Mouse (Mus musculus) forebrain, embryonic 10.5 days (tissue): ENCODE data around the gene Hlcs. TPM values are rescaled to one million over a fixed set of nuclear protein-coding genes. Genes with fewer than 3 reads are reported as not detected.

Experiments used
- DNase-seq: peaks from one replicate; pipeline ENCODE4 v3.0.0-alpha.2; 2017; ENCODE audit warnings: low spot score; ENCODE audit errors: extremely low spot score
- H3K27ac ChIP-seq: fragments of 300-500 bp; sonication (generic); 2 replicates; pipeline ENCODE4 v1.5.1; 2016; ENCODE audit warnings: mild to moderate bottlenecking
- H3K27me3 ChIP-seq: fragments of 300-500 bp; sonication (generic); 2 replicates; pipeline ENCODE4 v1.6.1; 2016; ENCODE audit warnings: mild to moderate bottlenecking; ENCODE audit not compliant: poor library complexity, severe bottlenecking
- H3K36me3 ChIP-seq: fragments of 300-500 bp; sonication (generic); replicated peaks from 2 replicates; pipeline ENCODE4 v1.6.1; 2016; ENCODE audit warnings: mild to moderate bottlenecking, moderate library complexity
- H3K4me1 ChIP-seq: fragments of 300-500 bp; sonication (generic); 2 replicates; pipeline ENCODE4 v1.6.1; 2016
- H3K4me3 ChIP-seq: fragments of 300-500 bp; sonication (generic); 2 replicates; pipeline ENCODE4 v1.5.1; 2016; ENCODE audit warnings: mild to moderate bottlenecking, moderate library complexity
- H3K9me3 ChIP-seq: fragments of 300-500 bp; sonication (generic); 2 replicates; pipeline ENCODE4 v1.6.1; 2016; ENCODE audit warnings: mild to moderate bottlenecking, moderate library complexity
- WGBS: fragments of 180-500 bp; shearing (Covaris S2); methylation state at CpG from one replicate; pipeline ENCODE4 v1.1.7; 2016; 5-methylcytosine and 5-hydroxymethylcytosine counted together
- polyA plus RNA-seq: library from polyadenylated mRNA; unstranded; fragments of >200 nt; fragmentation: Nextera tagmentation; extraction: Ambion mirVana; gene quantifications from 2 replicates; pipeline ENCODE4 v1.2.1, GENCODE M21; 2016

Gene Hlcs
- polyA plus RNA-seq, 1 experiment from 2014 or later, result 14.4 TPM

DNA sequence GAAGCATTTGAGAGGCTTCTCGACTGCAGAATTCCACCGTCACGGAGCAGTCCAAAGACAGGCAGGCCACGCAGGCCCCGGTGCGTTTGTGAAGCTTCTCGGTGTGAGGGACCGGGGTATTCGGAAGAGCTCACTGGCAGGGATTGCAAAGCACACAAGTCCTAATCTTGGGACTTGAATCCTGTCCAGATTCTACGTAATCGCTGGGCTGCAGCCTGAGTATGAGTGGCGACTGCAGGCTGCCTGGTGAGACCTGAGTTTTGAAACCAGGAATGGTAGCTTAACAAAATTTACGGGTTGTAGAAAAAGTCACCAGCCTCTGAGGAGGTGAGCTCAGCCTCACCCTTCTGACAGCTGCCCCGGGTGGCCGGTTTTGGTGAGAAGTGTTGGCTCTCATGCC, 64.7 kb downstream of the Hlcs start:
- no peak overlapping the region for H3K27ac ChIP-seq
- no peak overlapping the region for H3K4me3 ChIP-seq
- H3K36me3 ChIP-seq, result no peaks in the 10 kb centered on the region
- peaks cover 12% of the 10 kb centered on the region; the same call in 1 of the 2 replicates for H3K27me3 ChIP-seq
- H3K4me1 ChIP-seq, result peaks cover 31% of the 10 kb centered on the region
- WGBS, result 93% methylated on average over 15 of the region's 15 CpGs
- H3K9me3 ChIP-seq, result no peaks in the 10 kb centered on the region
- no peak for DNase-seq

DNA sequence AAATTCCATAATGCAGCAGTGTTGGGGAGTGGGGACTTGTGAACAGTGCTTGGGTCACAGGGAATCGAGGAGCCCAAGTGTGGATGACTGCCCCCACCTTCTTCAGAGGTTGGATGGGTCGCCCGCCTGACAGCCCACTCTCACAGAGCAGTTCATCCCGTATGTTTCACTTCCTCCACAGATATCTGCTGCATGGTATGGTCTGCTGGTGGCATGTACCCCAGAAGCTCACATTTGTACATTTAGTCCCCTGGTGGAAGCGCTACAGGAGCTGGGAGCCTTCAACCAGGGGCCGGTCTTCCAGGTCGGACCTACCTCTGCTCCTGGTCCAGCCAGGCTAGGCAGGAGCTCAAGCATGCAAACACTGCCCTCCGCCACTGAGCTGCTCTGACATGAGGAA, 66.4 kb downstream of the Hlcs start:
- Histone ChIP-seq H3K4me3 (no peak overlapping the region), H3K27me3 (peaks cover 3% of the 10 kb centered on the region; the same call in 1 of the 2 replicates), H3K9me3 (no peaks in the 10 kb centered on the region), H3K27ac (no peak overlapping the region), H3K36me3 (no peaks in the 10 kb centered on the region), H3K4me1 (peaks cover 25% of the 10 kb centered on the region)
- 92% methylated on average over 8 of the region's 8 CpGs for WGBS
- no peak for DNase-seq

DNA sequence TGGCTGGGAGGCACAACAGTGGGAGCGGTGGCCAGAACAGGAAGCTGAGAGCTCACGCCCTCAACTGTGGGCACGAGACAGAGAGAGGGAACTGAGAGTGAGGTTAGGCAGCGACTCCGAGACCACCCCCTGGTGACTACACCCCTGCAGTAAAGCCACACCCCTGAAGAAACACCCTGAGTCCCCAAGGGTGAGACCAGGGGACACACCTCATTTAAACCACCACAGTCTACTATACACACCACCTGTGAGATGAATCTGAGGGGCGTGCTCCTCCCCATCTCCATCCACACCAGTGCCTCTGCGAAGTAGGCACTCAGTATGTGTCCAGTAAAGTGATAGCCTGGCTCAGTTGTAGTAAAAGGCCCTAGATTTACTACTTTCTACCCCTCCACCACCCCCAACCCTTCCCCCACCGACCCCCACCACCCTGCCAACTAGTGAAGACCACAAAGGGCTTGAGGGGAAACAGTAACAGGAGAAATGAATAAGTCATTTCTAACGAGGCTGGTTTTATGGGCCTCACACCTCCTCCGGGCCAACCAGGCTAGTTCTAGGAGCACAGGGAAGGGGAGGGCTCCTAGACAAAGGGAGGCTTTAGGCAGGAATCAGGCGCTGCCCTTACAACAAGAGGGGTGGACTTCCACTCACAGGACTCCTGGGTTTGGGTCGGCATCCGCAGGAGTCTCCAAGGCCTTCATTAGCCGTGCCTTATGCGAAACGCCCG, 67.2 kb downstream of the Hlcs start:
- Histone ChIP-seq H3K27ac (no peak overlapping the region), H3K4me1 (peaks cover 25% of the 10 kb centered on the region), H3K4me3 (no peak overlapping the region), H3K27me3 (peaks cover 3% of the 10 kb centered on the region; the same call in 1 of the 2 replicates), H3K36me3 (no peaks in the 10 kb centered on the region), H3K9me3 (no peaks in the 10 kb centered on the region)
- 71% methylated on average over 17 of the region's 17 CpGs for WGBS
- no peak for DNase-seq

DNA sequence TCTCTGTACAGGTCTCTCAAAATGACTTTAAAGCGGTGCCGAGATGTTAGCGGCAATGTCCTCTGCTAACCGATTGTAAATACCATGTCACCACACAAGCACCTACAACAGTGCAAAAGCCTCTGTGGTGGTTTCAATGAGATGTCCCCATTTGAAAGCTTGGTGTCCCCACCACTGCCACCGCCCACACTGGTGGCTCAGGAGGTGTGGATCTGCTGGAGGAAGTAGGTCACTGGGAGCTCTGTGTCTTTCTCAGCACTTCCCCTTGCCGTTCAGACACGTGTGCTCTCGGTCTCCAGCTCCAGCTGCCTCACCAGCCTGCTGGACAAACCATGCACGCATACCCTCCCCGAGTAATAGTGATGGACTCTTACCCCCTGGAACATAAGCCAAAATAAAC, 72.2 kb downstream of the Hlcs start:
- no peaks in the 10 kb centered on the region for H3K9me3 ChIP-seq
- no peaks in the 10 kb centered on the region for H3K36me3 ChIP-seq
- peaks cover 34% of the 10 kb centered on the region for H3K4me1 ChIP-seq
- H3K27ac ChIP-seq, result no peak overlapping the region
- peaks cover 22% of the 10 kb centered on the region; the same call in 1 of the 2 replicates for H3K27me3 ChIP-seq
- DNase-seq, result no peak
- H3K4me3 ChIP-seq, result no peak overlapping the region
- WGBS, result 95% methylated on average over 10 of the region's 10 CpGs

- Histone ChIP-seq H3K4me1 (peaks cover 31% of the 10 kb centered on the region), H3K27ac (no peak overlapping the region), H3K4me3 (no peak overlapping the region), H3K9me3 (no peaks in the 10 kb centered on the region), H3K36me3 (no peaks in the 10 kb centered on the region), H3K27me3 (peaks cover 22% of the 10 kb centered on the region; the same call in 1 of the 2 replicates)
- 44% methylated on average over 2 of the region's 2 CpGs for WGBS
- DNase-seq, result no peak
Measured at GRCm38 (mm10) chr16:94240190-94240589, 73.2 kb downstream of the Hlcs start.

- WGBS, result 93% methylated on average over 6 of the region's 6 CpGs
- H3K27me3 ChIP-seq, result peaks cover 22% of the 10 kb centered on the region; the same call in 1 of the 2 replicates
- no peak overlapping the region for H3K4me3 ChIP-seq
- H3K27ac ChIP-seq, result no peak overlapping the region
- H3K4me1 ChIP-seq, result peaks cover 31% of the 10 kb centered on the region
- no peaks in the 10 kb centered on the region for H3K9me3 ChIP-seq
- DNase-seq, result no peak
- H3K36me3 ChIP-seq, result no peaks in the 10 kb centered on the region
Measured at GRCm38 (mm10) chr16:94239567-94239966, 73.8 kb downstream of the Hlcs start.

GRCm38 (mm10) chr16:94239146-94239545, 74.2 kb downstream of the Hlcs start:
- H3K27ac ChIP-seq, result no peak overlapping the region
- no peak for DNase-seq
- 92% methylated on average over 7 of the region's 7 CpGs for WGBS
- no peaks in the 10 kb centered on the region for H3K9me3 ChIP-seq
- no peak overlapping the region for H3K4me3 ChIP-seq
- peaks cover 27% of the 10 kb centered on the region for H3K4me1 ChIP-seq
- peaks cover 25% of the 10 kb centered on the region; the same call in 1 of the 2 replicates for H3K27me3 ChIP-seq
- no peaks in the 10 kb centered on the region for H3K36me3 ChIP-seq

GRCm38 (mm10) chr16:94237130-94237484, 76.3 kb downstream of the Hlcs start:
- Histone ChIP-seq H3K4me3 (no peak overlapping the region), H3K36me3 (0 out of 2 replicates have a peak, but pooled peaks cover 3% of the 10 kb centered on the region), H3K4me1 (peaks cover 33% of the 10 kb centered on the region), H3K27me3 (peaks cover 45% of the 10 kb centered on the region), H3K9me3 (0 out of 2 replicates have a peak, but pooled peaks cover 5% of the 10 kb centered on the region), H3K27ac (peak overlapping the region; percentile 48; the same call in 1 of the 2 replicates)
- 73% methylated on average over 6 of the region's 6 CpGs for WGBS
- no peak for DNase-seq

DNA sequence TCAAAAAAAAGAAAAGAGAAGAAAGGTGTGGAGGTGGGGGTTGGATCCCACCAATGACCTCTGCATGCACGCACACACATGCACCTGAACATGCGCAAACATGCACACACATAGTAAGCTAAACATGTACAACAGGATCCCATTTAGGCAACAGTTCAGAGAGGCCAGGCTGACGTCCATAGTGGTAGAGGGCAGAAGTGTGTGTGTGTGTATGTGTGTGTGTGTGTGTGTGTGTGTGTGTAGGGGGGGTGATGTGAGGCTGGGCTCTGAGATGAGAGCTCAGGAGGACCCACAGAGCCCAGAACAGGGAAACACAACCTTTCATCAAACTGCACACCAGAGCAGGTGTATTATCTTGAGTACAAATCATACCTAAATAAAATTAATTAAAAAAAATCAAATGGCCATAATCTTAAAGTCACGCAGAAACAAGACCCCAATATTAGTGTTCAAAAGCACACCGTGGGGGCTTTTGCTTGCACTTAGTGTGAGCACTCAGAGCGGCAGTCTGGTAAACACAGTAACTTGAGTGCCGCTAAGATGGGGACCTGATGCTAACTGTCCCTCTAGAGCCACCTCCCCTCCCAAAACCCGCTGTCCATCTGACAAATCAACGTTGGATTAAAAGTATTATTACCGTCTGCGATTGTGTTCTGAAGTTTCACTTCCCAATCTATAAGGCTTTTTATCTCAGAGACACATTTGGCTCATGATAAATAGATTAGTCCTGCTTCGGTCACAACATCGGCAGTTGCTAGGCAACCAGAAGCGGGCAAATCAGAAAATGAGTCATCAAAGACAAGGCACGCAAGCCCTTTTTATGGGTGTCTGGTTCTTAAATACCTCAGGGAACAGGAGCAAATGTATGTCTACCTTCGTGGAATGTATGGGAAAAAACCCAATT, 76.9 kb downstream of the Hlcs start:
- Histone ChIP-seq H3K27me3 (peaks cover 51% of the 10 kb centered on the region), H3K27ac (no peak overlapping the region), H3K4me3 (no peak overlapping the region), H3K9me3 (0 out of 2 replicates have a peak, but pooled peaks cover 5% of the 10 kb centered on the region), H3K4me1 (peaks cover 36% of the 10 kb centered on the region), H3K36me3 (0 out of 2 replicates have a peak, but pooled peaks cover 3% of the 10 kb centered on the region)
- DNase-seq, result no peak
- 75% methylated on average over 16 of the region's 16 CpGs for WGBS

DNA sequence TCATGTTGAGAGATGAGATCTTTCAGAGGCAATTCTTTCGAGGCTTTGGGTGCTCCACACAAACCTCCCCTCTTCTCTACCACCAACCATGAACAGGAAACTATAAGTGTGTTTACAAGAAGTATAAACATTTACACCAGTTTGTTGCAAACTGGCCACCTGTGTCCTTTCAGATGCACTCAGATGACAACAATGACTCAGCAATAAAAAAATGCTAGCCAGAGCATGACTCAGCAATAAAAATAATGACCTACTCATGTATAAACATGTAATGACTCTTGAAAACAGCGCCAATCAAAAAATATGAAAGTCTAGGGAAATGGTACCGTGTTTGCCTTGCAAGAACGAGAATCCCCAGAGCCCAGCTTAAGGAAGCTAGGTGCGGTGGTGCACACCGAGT, 77.7 kb downstream of the Hlcs start:
- Histone ChIP-seq H3K36me3 (0 out of 2 replicates have a peak, but pooled peaks cover 3% of the 10 kb centered on the region), H3K9me3 (0 out of 2 replicates have a peak, but pooled peaks cover 5% of the 10 kb centered on the region), H3K27me3 (peaks cover 59% of the 10 kb centered on the region), H3K4me3 (no peak overlapping the region), H3K27ac (no peak overlapping the region), H3K4me1 (peaks cover 43% of the 10 kb centered on the region)
- no peak for DNase-seq
- 94% methylated on average over 6 of the region's 6 CpGs for WGBS

GRCm38 (mm10) chr16:94234202-94234601, 79.2 kb downstream of the Hlcs start:
- Histone ChIP-seq H3K4me1 (peaks cover 48% of the 10 kb centered on the region), H3K36me3 (peaks cover 11% of the 10 kb centered on the region), H3K27me3 (peaks cover 69% of the 10 kb centered on the region), H3K4me3 (no peak overlapping the region), H3K9me3 (0 out of 2 replicates have a peak, but pooled peaks cover 5% of the 10 kb centered on the region), H3K27ac (no peak overlapping the region)
- 74% methylated on average over 4 of the region's 4 CpGs for WGBS
- no peak for DNase-seq

- H3K9me3 ChIP-seq, result 0 out of 2 replicates have a peak, but pooled peaks cover 5% of the 10 kb centered on the region
- peaks cover 54% of the 10 kb centered on the region for H3K4me1 ChIP-seq
- H3K36me3 ChIP-seq, result peaks cover 15% of the 10 kb centered on the region
- WGBS, result 69% methylated on average over 12 of the region's 12 CpGs
- no peak for DNase-seq
- no peak overlapping the region for H3K4me3 ChIP-seq
- H3K27ac ChIP-seq, result no peak overlapping the region
- peaks cover 76% of the 10 kb centered on the region for H3K27me3 ChIP-seq
Measured at GRCm38 (mm10) chr16:94230909-94231575, 82.3 kb downstream of the Hlcs start.
